Mouse (Mus musculus) kidney, postnatal 10 days (tissue): ENCODE data around the gene Ror2.
A peak's percentile ranks its signal among the peaks of the same experiment; 100 is the strongest.

Source experiments
- DNase-seq: peaks from one replicate; pipeline ENCODE4 v3.0.0; 2021; ENCODE audit warnings: mixed read lengths

Gene Ror2

DNA sequence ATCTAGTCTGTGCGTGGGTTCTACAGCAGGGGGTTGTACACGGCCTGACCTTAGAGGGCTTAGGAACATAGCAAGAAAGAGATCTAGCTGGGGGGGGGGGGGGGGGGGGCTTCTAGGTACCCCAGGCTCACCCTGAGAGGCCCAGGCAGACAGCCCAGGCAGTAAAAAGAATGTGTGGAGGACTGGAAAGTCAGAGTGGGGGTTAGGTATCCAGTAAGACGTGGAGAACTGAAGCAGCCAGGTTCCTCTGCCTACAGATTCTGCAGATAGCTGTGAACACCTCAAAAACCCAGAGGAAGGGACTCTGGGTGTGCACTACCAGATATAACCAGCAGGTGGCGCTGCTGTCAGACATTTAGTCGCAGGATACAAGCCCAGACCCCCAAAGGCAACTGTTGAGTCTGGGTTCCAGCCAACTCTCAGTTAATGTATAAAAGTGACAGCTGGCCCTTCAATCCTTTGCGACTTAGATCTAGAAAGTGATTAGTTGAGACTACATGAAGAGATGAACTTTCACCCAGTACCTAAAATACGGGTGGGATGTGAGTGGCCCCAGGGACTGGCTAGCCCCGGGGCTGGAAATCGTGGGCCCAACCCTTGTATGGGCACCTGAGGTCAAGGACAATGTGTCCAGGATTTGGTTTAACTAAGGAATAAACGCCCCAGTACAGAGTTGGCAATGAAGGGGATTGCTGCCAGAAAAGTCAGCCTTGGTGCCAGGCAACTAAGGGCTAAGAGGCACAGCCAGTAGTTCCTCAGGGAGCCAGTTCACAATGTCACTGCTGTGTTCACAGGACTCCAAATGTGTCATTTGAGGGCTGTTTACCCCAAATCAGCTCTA lies 166.1 kb downstream of the Ror2 start:
- DNase-seq, result peak; percentile 95

DNA sequence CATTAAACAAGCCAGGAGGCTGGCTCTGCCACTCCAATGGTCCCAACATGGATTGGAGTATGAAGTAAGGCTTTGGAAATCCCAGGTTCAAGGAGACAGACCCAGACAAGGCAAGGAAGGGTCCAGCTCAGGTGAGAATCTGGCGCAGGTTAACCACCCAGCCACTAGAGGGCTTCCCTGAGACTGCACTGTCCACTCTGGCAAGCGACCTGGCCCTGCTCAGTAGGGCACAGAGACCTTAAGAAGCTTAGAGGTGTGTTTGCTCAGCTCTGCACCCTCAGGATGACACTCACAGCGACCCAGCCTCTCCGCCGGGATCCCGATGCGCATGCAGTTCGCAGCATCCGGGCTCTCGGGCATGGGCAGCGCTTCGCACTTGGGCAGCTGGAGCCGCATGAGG lies 167.5 kb downstream of the Ror2 start:
- DNase-seq, result peak; percentile 45

DNA sequence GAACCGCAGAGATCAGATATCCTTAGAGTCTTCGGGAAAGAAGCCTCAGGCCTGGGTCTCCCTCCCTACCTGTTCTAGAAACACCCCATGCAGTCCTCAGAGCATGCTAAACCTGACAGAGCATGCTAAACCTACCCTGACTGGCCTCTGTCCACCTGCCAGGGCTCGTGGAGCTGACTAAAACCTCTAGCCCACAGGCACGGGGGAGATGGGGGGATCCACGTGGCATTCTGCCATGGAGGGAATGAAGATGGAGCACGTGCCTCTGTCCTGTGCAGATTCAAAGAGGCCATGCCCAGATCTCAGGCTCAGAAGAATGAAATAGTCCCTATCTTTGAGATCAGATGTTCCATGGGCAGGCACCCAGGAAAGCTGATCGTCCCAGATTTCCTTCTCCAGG lies 168.0 kb downstream of the Ror2 start:
- no peak for DNase-seq

DNA sequence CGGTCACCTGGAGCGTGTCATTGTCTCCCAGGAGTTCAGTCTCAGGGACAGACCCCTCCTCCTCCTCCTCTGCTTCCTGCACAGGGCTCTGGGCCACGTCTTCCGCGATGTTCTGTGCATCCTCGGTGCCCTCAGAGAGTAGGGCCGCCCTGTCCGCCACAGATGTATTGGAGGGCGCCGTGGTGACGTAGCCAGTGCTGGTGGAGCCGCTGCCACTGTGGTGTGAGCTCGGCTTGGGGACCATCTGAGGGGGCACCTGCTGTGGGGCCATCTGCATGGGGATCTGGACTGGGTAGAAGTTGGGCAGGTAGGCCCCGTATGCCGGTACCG lies 175.7 kb downstream of the Ror2 start:
- no peak for DNase-seq

DNA sequence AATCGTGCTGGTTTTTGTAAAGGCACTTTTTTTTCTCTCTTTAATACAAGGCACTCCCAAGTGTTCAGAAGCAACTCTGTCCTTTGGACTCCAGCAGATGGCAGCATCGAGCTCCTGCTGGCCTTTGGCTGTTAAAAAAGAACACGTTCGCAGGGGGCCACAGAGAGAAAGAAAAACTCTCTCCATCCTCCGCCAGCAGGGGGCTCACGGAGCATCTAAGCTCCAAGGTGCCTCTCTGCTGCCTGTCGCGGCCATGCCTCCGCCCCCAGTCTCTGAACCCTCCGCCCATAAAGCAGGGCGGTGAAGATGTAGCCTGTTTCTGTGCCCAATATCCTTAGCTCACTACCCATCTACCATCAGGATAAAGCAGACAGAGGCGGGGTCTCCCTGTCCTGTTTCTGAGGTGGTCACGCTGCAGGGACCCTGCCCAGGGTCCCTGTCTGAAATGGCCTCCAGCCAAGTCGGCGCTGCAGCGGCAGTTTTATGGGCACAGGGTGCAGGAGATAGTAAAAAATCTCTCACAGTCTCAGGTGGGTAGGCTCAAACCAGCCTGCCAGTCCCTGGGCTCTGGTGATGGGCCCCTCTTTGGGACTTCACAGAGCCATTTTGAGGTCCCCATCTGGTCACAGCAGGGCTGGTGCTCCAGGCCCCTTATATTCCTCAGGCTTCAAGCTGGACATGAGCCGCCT lies 176.2 kb downstream of the Ror2 start:
- peak; percentile 97 for DNase-seq

DNA sequence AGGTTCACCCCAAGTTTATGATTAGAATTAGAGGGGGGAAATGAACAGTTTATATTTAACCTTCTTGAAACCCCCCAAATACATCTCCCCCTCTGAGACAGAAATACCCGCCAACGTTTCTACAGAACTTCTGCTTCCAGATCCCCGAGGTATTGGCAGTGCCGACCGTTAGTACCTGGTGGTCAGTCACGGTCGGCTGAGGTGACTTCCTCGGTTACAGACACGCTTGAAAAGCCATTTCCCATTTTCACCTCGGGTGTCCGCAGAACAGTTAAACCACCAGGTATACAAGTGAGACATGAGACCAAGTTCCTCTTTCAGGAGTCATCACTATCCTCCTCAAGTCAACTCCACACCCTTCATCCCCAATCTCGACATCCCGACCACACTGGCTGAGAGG lies 179.2 kb downstream of the Ror2 start:
- no peak for DNase-seq

DNA sequence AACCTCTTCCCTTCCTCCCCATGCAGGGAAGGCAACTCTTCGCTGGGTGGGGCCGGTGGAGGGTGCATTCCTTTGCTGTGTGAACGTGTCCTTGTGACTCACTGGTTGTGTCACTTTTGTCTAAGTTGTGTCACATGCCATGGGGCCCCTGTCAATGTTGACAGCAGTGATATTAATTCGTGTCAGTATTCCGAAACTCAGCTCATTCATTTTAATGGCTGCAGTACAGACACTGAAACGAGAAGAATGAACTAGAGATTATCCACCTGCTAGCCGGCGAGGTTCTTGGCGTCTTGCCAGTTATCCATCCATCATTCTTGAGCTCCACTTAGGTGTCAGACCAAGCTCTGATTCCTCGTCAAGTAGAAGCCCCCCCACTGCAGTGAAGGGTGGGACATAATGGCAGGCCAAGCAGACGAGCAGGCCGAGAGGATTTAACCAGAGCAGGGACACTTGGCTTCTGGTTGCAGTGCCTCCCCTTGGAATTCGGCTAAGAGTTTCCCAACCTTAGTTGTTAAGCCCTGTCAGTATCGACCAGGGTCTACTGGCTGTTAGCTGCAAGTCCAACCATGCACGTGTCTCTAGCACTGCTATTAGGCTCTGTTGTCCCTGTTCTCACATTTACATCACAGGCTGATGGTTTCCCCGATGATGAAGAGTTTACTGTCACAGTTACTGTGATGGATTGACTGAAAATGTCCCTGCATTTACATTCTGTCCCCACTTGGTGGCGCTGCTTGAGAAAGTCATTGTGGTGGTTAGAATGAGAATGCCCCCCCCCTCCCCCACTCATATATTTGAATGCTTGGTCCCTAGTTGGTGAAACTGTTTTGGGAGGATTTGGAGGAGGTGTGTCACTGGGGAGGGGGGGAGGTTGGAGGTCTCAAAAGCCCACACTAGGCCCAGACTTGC lies 185.9 kb downstream of the Ror2 start:
- DNase-seq, result peak; percentile 42

DNA sequence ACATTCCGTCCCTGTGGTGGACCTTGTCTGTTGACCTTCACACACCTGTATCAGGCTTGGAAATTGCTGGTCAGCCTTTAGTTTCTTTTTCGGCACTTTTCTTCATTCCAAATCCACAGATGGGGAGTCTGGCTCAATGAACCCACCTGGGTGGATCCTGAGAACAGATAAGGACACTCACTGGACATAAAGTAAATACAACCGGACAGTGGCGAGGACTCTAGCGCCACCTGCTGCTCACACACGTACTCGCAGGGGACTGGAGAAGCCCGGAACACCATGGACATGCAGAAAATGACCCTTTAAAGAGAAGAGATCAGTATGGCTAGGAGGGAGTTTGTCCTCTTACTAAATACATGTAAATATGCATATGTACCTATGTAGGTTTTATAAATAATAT lies 189.3 kb downstream of the Ror2 start:
- DNase-seq, result peak; percentile 88

DNA sequence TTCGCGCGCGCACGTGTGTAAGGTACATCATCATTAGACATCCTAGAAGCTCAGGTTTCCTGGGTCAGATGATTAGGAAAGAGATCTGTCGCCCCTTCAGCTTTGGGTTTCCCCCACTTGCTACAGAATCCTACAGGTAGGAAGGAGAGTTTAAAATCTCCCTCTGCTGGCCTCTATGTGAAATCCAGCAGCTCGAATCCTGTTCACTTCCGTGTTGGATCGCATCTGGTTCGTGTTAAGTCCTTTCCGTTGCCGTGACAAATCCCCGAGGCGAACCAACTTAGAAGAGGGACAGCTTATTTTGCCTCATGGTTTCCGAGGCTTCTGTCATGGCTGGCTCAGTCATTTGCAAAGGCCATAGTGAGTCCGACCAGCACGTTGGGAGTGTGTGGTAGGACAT lies 190.7 kb downstream of the Ror2 start:
- DNase-seq, result no peak

DNA sequence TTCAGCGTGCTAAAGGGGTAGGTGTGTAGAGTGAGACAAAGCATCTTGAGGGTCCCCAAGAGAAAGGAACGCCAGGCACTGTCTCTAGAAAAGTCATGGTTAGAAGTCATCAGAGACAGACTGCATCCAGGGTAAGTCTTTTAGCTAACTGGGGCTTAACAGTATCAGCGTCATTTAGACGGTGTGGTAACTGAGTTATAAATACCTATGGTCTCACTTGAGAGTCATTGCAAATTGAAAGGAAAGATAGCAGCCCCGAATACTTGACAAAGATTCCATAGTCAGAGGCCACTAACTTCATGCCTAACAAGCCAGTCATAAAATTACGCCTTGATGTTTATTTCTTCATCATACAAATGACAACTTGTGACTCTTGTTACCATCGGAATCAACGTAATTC lies 191.3 kb downstream of the Ror2 start:
- DNase-seq, result no peak

DNA sequence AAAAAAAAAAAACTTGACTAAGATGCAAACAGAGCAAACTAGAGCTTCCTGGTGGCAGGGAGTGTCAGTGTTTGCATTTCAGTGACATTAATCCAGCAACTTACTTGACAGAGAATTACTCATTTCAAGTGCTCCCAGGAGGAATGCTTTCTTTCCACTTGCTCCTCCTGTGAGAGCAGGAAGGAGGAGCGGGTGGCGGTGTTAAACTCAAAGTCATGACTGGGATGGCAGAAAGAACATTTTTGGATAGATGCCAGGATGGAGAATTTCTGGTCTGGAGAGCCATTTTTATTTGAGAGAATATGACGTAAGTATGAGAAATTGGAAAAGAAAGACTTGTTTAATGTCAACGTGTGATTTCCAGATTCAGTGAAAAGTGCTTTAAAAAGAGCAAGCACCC lies 192.5 kb downstream of the Ror2 start:
- no peak for DNase-seq

DNA sequence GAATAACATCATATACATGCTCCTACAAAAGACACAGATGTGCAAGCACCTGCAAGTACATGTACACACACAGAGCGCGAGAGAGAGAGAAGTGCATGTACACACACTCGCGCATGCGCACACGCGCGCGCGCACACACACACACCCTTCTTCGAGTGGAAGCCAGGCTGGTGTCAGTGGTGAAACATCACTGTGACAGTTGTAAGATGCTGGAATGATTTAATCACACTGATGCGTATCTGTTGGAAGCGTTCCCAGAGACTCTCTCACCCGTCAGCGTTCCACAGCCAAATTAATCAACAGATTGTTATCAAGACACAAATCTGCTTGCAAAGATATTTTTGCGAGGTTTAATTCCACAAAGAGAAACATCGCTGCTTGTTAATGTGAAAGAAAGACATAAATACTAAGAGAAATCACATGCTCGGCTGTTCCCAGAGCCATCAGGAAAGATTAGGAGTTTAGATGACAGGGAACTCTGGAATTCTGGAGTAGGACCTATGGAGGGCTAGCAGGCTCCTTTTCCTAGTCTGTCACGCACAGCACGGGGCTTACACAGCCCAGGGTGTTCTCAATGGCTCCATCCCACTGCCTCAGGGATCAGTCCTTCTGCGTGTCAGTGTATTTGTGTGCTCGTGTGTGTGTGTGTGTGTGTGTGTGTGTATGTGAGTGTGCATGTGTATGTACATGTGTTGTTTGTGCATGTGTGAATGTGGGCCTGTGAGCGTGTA lies 199.2 kb downstream of the Ror2 start:
- no peak for DNase-seq

DNA sequence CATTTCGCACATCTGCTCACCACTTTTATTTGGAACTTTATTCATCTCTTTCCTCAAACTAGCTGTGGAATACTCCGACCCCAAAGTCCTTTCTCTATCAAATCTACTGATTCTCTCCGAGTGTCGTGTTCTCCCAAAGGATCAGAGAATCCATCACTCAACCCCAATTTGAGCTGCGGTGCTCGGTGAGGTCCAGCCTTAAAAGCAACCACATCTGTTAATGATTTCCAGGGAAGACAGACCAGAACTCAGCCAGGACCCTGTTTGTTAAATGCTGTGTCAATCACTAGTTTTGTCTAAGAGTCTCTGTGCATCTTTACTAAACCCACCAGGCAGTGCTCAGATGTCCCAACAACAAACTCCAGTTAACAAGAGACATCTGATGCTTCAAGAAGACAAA lies 204.1 kb downstream of the Ror2 start:
- no peak for DNase-seq

DNA sequence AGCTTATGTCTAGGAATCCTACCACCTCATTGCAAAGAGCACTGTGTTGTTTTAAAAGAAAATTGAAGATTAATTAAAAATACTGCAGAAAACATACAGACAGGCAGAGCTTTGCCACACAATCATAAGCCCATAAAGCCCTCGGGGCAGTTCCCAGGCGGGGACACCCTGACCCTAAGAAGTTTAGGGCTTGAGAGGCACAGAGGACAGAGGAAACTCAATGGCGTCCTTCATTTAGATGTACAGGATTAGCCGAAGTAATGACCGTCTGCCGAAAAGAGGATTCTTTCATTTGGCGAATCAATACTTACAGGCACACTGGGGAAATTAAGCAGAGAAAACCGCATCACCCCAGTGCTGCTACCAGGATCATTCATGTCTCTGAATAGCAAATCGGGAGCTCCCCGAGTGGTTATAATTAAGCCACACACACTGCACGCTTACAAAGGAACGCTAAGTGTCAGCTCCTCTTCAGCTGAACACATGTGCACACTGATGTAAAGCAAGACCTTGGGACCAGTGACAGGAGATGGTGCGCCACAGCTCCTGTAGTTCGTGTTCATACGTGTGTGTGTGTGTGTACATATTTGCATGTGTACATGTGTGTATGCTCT lies 208.1 kb downstream of the Ror2 start:
- DNase-seq, result no peak

DNA sequence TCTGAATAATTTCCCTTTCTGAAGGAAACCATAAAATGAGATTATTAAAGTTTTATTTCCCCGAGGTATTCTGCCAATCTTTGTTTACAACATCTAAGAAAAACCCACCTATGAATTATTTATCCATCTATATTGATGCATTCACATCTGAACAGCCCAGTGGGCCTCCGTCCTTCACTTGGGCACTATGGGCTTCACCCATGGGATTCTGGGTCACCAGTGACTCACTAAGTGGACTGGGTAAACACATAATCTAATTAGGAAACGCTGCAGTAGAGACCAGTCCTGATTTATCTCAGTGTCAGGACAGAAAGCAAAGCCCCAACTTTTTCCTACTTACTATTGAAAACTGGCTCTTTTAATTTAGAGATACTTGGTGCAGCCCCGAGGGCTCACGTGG lies 210.9 kb downstream of the Ror2 start:
- no peak for DNase-seq

DNA sequence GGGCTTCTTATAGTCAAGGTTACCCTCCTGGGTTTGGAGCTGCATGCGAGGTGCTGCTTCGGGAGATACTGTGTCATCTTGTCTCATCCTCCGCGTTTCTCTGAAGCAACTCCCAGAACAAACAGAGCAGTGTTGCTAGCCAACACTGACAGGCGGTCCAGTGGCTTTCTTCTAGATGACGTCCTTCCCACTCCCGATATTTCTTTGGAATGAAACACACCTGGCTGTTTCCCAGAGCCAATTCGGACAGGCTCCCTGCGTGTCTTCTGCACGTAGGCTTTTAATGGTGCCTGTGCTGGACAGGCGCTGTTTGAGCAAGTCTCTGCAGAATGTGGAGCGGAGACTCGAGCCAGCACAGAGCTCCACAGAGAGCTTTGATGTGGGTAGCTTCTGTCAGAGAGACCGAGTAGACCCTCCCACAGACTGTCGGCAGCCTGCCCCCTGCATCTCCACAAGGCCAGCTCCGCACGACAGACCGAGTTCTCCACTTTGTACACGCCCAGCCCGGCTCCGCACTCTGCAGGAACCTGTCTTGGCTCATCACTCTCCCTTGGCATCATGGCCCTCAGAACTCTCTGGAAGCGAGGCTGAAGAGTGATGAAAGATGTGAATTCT lies 216.7 kb downstream of the Ror2 start:
- no peak for DNase-seq

DNA sequence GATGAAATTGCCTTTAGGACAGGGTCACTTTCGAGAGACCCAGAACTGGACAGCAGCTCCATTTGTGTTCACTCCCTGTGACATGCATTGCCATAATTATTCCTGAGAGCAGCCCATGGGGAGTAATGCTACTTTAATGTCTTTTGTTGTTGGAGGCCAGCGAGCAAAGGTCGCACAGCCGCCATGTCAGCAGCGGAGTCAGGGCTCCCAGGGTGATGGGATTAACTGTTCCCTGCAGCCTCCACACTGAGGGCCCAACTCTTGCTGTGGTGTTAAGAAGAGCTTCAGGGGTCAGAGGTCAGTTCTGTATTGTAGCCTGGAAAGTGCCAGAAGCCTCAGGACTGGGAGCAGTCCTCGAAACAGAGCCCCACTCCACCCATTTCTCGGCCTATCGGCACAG lies 217.5 kb downstream of the Ror2 start:
- peak; percentile 44 for DNase-seq

DNA sequence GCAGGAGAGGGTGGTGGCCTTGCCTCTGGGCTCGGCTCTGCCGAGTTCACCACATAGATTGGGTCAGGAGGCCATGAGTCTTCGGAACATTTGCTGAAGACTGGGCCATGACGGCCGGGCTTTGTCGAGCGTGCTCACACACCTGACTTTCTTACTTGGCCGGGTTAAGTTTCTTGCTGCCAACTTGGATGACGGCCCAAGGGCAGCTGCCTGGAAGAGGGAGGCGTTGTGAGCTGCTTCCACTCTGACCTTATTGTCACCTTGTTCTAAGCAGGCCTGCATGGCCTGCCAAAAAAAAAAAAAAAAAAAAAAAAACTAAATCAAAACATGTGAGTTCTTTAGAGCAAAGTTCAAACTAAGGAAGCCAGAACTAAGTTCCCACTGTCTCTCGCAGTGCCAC lies 218.0 kb downstream of the Ror2 start:
- peak; percentile 83 for DNase-seq

DNA sequence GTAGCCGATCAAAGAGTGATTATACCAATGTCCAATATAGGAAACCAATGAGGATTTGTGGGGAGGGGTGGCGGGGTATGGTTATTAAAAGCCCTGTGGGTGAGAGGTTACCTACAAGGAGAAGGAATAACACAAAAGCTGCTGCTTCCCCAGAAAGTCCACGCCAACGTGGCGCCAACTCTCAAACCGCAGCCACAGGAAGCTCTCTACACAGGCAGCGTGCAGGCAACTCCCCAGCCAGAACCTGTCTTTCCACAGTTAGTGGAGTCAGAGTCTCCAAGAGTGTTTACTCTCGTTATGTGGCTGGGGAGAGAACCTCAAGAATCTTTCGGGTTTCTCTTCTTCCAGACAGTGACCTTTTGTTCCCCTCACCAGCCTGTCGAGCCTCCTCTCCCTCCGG lies 220.8 kb downstream of the Ror2 start:
- no peak for DNase-seq

DNA sequence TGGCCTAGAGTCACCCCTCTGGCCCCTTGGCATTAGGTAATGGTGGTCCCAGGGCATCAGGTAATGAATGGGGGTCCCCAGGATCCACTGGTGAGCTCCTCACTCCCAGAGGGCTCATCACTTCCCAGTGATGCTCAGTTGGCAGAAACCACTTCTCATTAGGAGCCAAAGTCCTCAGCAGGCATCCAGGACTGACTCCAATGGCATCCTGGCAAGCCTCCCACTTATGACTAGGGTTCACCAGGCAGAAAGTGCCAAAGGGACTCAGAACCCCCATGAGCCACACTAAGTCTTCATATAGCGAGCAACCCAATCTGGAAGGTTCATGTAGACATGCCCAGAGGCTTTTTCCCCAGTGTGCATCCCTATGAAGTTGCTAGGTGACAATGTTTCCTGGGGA lies 221.2 kb downstream of the Ror2 start:
- DNase-seq, result peak; percentile 31
